Mouse (Mus musculus) spleen, postnatal 14 days (tissue): Measurements from ENCODE around the gene Mtfmt.

Source experiments
- DNase-seq, 2 experiments: peaks; one replicate each; pipeline ENCODE4 v3.0.0; 2021 to 2022; ENCODE audit warnings: low spot score in 2 of 2

The Mtfmt gene

GRCm38 (mm10) chr9:65435671-65436301, at the start of gene Mtfmt:
Gene Mtfmt (plus strand): TSS chr9:65435782.
- DNase-seq = peak; percentile 89 to 94

DNA sequence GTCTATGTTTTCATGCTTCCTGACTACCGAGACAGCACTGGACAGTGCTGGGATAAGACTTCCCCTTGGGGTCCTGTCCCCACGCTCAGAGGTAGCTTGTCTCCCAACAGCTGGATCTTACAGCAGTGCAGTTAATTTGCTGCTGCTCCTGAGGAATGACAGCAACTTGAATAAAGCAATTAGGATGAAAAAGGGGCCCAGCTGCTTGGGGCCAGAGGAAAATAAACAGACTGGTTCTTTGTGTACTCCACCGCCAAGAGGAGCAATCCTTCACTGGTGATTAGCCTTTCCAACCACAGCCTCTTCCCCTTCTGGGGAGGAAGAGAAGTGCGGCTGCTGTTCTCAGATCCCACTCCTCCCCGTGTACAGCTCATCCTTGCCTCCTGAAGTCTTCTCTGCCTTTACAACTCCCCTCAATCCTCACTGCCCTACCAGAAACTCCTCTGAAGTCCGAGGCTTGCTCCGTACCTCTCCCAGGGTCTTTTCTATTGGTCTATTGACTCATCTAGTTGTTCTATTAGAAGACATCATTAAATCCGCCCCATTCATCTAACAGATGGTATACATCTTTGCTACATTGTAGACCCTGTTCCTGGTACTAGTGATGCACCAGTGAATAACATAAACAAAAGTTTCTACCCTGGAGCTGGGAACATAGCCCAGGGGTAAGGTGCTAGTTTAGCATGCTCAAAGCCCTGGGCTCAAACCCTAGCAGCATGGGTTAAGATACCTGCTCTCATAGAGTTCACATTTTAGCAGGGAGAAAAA, 49.0 kb upstream of the Mtfmt start:
- DNase-seq = no peak

DNA sequence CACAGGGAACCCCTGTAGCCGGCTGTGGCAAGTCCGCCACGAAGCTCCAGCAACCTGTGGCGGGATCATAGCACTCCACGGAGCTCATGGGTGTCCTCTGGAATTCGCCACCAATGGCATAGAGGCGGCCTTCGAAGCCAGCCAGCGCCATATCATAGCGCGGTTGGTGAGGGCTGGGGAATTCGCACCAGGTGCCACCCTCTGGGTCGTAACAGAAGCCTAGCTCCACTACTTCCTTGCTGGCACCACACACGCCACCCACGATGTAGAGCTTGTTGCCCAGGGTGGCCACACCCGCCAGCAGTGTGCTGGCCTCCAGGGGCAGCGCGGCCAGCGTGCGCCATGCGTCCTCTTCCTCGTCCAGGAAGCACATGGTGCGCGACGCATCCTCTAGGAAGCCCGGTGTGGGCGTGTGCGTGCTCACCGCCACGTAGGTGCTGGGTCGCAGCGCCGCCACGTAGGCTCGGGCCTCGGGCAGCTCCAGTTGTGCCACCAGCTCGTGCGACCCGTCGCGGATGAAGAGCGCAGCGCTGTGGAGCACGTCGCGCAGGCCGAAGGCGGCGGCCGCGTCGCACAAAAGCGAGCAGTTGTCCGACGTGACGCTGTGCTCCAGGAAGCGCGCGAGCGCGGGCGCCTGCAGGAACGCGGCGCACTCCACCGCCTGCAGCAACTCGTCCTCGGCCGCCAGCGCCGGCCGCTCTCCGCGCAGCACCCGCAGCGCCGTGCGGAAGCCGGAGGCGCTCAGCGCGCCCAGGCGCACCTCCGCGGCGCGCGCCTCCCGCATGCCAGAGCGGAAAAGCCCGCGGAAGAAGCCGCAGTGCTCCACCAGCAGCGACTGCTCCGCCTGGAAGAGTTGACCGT, 44.6 kb upstream of the Mtfmt start:
- DNase-seq = no peak

DNA sequence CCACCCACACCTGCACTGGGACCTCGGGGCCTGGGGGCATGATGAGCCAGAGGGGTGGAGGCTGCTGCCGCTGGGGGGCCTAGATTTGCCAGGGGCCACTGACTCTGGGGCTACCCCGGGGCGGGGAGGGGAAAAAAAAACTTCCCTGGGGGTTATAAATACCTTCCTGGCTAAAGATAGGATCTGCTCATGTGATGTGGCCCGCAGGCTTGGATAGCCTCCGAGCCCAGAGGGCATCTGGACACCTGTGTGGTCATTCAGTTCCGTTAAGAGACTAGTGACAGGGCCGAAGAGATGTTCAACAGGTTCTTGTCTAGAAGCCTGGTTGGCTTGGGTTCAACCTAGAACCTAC, 44.0 kb upstream of the Mtfmt start, which contains the start of gene Kbtbd13:
Gene Kbtbd13, minus strand, starts transcription at position 40 of the 352 bp plus-strand sequence.
- DNase-seq = no peak

DNA sequence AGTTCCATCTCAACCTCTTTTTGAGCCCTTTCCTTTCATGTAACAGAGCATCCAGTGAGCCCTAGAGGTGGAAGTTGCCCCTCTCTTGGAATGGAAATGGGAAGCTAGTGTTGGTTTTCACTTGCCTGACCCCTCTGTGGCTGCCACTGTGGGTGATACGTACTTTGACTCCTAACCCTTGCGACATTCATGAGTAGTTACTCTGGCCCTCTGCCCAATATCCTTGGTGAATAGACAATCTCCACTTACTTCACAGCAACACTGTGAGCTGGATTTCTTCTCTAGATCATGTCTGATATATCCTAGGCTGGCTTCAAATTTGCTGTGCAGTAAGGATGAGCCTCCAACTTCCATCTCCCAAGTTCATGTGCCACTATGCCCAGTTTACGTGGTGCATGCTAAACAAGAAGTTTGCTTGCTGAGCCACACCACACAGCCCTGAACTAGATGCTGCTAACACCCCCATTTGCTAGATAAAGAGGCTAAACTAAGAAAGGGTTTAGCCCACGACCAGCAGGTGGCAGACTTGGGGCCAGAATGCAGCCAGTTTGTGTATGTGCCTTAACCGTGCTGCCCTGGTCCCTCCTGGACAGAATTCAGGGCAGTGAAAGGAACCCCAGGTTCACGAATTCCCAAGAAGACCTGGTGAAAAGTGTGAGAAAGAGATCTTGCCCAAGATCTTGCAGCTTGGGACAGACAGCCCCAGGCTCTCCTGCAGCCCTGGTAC, 42.8 kb upstream of the Mtfmt start:
- DNase-seq = peak; percentile 24 to 43

DNA sequence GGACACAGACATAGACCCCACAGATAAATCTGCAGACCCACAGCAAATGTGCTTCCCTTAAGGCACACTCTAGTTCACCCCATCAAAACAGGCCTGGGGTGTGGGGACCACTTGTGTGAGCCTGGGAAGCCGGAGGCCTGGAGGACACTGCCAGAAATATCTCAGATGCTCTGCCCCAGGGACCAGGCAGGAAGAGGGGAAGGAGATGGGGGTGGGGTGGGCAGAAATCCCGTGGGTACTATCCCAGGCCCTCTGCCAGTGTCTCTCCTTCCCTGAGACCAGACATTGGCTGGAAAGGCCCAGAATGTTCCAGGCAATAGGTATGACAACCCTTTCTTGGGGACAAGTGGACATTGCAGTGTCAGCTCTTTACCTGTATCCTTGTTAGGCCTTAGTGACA, 42.0 kb upstream of the Mtfmt start:
- DNase-seq = no peak

DNA sequence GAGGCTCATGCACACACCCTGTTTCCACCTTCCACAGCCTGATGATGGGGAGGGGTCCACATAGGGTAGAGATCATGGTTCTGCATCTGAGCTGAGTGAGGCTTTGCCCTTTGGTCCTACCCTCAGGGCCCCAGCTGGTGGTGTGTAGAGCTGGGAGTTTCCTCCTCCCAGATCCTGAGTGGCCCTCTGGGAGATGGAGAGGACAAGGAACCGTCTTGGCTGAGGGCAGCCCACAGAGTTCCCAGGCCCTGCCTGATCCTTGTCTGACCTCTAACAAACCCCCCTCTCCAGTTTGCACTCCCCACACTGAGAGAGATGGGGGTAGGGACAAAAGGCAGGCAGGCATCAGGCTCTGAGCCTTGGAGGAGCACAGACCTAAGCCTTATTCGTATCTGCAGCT, 41.2 kb upstream of the Mtfmt start:
- DNase-seq = no peak

DNA sequence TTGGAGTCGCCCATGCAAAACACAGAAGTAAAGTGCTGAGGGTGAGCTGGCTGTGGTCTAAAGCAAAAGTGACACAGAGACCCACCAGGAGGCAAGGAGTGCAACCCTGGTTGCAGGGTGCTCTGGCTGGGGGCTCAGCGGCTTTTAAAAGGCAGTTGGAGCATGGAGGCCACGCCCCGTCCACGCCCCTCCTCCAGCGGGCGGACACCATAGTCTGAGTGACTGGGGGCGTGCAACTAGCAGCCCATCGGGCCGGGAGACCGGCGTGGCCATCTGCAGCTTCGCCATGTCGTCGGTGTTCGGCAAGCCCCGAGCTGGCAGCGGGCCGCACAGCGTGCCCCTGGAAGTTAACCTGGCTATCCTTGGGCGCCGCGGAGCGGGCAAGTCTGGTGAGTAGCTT, 37.3 kb upstream of the Mtfmt start, which contains the start of gene Rasl12:
Gene Rasl12, plus strand, starts transcription at position 228 of the 400 bp plus-strand sequence.
- DNase-seq = peak in 1 of 2 experiments; percentile 10

DNA sequence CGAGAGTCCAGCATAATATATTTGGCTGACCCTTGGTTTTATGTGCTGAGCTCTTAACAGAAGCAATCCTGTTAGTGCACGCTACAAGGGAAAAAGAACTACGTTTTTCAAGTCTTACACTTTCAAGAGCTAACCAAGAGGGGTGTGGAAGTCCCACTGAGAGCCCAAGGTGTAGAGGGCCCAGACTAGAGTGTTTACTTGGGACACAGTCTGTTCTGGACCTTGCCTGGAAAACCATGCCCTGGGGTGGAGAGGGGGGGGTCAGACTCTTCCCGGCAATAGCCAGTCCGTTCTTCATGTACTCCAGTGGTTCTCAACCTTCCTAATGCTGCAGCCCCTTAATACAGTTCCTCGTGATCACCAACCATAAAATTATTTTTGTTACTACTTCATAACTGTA, 35.6 kb upstream of the Mtfmt start:
- DNase-seq = no peak

DNA sequence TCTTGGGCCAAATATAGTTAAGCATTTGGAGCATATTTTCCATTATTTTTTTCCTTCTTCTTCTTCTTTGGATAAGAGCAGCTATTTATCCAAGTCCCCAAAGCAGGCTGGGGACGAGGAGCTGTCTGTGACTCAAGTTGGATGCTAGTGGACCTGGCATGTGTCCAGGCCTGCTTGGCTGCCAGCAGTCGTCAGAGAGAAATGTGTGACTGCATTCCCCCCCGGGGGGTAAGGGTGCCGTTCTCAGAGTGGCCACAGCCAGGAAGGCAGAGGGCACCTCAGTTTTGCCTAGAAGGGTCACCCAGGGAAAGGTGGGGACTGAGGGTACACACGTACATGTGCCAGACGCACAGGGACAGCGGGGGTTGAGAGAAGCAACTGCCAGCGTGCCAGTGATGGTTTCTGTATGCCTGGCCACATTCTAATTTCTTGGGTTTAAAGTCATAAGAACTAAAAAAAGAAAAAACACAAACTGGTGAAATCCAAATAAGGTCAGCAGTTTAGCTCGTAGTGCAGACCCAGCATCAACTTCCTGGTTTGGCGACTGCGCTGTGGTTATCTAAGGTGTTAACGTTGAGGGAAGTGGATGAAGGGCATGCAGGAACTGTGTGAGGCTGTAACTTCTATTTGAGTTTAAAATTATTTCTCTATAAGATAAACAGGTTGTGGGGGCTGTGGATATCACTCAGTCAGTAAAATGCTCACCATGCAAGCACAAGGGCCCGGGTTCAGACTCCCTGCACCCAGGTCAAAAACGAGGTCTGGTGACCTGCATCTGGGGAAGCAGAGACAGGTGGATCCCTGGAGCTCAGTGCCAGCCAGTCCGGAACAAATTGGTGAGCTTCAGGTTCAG, 31.0 kb upstream of the Mtfmt start:
- peak in 1 of 2 experiments; percentile 11 for DNase-seq

GRCm38 (mm10) chr9:65405184-65405449, 30.5 kb upstream of the Mtfmt start:
- DNase-seq = no peak

DNA sequence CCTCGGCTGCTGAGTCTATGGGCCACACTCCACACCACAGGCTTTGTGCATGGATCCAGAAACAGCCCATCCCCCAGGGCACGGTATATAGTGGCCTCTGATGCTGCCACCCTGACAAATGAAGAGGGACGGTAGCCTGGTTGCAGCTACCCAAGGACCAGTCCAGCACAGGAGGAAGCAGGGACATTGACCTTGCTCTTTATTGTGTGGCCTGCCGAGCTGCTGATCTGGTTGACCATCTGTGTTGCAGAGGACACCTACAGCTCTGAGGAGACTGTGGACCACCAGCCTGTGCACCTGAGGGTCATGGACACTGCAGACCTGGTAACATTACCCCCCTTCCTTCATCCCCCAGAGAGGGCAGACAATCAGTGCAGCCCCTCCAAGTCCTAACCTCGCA, 28.3 kb upstream of the Mtfmt start:
- no peak for DNase-seq

GRCm38 (mm10) chr9:65407861-65408260, 27.7 kb upstream of the Mtfmt start:
- no peak for DNase-seq

- no peak for DNase-seq
Measured at GRCm38 (mm10) chr9:65408871-65409295, 26.7 kb upstream of the Mtfmt start.

DNA sequence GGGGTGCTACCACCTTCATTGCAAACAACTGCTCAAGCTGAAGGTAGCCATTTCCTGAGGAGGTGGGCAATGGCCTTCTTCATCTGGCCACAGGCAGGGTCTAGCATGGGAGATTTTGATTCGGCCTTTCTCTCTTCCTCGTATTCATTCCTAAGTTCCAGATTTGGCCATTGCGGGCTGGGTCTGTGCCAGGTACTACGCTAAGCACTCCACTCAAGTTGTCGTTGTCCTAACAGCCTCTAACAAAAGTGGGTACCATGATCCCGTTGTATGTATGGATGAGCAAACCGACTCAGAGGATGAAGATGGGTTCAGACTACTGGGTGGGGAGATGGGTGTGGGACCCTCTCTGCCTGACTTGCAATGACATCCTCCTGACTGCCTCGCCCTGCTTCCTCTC, 25.2 kb upstream of the Mtfmt start:
- no peak for DNase-seq

DNA sequence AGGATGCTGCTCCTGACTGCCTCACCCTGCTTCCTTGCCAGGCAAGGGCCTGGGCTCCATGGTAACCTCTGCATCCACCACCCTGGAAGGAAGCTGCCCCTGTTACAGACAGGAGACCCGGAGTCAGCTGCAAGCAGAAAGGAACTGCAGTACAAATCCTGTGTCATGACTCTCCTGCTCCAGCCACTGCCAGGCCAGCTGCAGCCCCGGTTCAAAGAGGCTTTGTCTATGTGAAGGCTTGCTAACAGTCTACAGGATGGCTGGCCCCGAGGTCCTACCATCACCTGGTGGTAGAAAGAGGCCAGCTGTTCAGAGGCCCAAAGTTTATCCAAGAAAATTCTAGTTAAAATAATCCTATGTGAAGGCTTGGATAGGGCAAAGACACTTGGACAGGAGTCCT, 24.3 kb upstream of the Mtfmt start:
- no peak for DNase-seq

GRCm38 (mm10) chr9:65417738-65418137, 17.8 kb upstream of the Mtfmt start:
- DNase-seq = no peak

- no peak for DNase-seq
Measured at GRCm38 (mm10) chr9:65419633-65420032, 15.9 kb upstream of the Mtfmt start.

- DNase-seq = no peak
Measured at GRCm38 (mm10) chr9:65422760-65423501, 12.7 kb upstream of the Mtfmt start, which contains the start of gene Slc51b. Gene Slc51b (minus strand): TSS chr9:65422955.

DNA sequence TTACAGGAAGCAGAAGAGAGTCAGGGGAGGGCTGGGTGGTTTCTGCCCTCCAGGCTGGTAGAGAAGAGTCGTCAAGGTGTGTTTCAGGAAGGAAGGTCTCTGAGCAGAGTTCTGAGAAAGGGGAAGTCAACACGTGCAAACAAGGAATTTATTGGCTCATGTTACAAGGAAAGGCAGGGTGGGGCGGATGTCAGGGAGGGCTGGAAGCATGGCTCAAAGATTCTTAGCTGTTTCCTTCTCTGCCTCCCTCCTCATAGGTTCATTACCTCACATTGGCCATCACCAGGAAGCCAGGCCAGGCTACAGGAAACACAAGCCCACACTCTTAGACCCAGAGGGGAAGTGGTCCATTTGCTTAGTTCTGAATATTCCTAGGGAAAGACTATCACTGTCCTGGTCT, 11.2 kb upstream of the Mtfmt start:
- DNase-seq = no peak
